Mouse (Mus musculus) liver, postnatal 0 days (tissue): Measurements from ENCODE around the gene Tmed1. TPM values are rescaled to one million over a fixed set of nuclear protein-coding genes. Genes with fewer than 3 reads are reported as not detected.

ENCODE experiments used
- ATAC-seq: fragments of 200-750 bp; cut with Nextera tagmentation; 2 replicates; pipeline ENCODE4 v1.8.0; 2017; ENCODE audit warnings: mild to moderate bottlenecking, moderate library complexity
- DNase-seq: peaks from one replicate; pipeline ENCODE4 v3.0.0-alpha.2; 2016
- H3K27ac ChIP-seq: fragments of 300-500 bp; sonication (generic); 2 replicates; pipeline ENCODE4 v1.5.1; 2014; ENCODE audit warnings: antibody characterized with exemption, moderate library complexity, mild to moderate bottlenecking, low read depth
- H3K27me3 ChIP-seq: fragments of 300-500 bp; sonication (generic); 2 replicates; pipeline ENCODE4 v1.6.1; 2014; ENCODE audit warnings: low read length, control low read depth, mixed read lengths; ENCODE audit not compliant: insufficient read depth
- H3K36me3 ChIP-seq: fragments of 300-500 bp; sonication (generic); replicated peaks from 2 replicates; pipeline ENCODE4 v1.6.1; 2014; ENCODE audit warnings: mild to moderate bottlenecking, control low read depth, low read length, moderate library complexity, mixed read lengths; ENCODE audit not compliant: insufficient read depth
- H3K4me1 ChIP-seq: fragments of 300-500 bp; sonication (generic); 2 replicates; pipeline ENCODE4 v1.6.1; 2014; ENCODE audit warnings: antibody characterized with exemption, mild to moderate bottlenecking, control low read depth; ENCODE audit not compliant: insufficient read depth
- H3K4me2 ChIP-seq: fragments of 300-500 bp; sonication (generic); 2 replicates; pipeline ENCODE4 v1.6.1; 2014; ENCODE audit warnings: low read depth, mild to moderate bottlenecking, low read length, moderate library complexity, mixed read lengths
- H3K4me3 ChIP-seq: fragments of 300-500 bp; sonication (generic); 2 replicates; pipeline ENCODE4 v1.5.1; 2014; ENCODE audit warnings: low read depth, low read length
- H3K9ac ChIP-seq: fragments of 300-500 bp; sonication (generic); replicated peaks from 2 replicates; pipeline ENCODE4 v1.6.1; 2014; ENCODE audit warnings: mild to moderate bottlenecking, moderate library complexity
- H3K9me3 ChIP-seq: fragments of 300-500 bp; sonication (generic); 2 replicates; pipeline ENCODE4 v1.6.1; 2016; ENCODE audit warnings: mild to moderate bottlenecking, control low read depth, low read length, mixed read lengths
- CTCF ChIP-seq: sonication (generic); IDR thresholded peaks from 2 replicates; pipeline ENCODE4 v1.5.1; 2016; ENCODE audit warnings: antibody characterized with exemption, low read depth
- EP300 ChIP-seq: IDR thresholded peaks from 2 replicates; pipeline ENCODE4 v1.6.1; 2016; ENCODE audit warnings: antibody characterized with exemption, low read depth, mild to moderate bottlenecking
- WGBS: fragments of 180-500 bp; shearing (Covaris S2); extraction: QIAGEN DNeasy Blood & Tissue Kit; methylation state at CpG from one replicate; pipeline ENCODE4 v1.1.7; 2014; ENCODE audit not compliant: insufficient replicate concordance; 5-methylcytosine and 5-hydroxymethylcytosine counted together
- polyA plus RNA-seq: library from polyadenylated mRNA; unstranded; fragments of >200 nt; fragmentation: Nextera tagmentation; extraction: Ambion mirVana; gene quantifications from 2 replicates; pipeline ENCODE4 v1.2.1, GENCODE M21; 2015

The Tmed1 gene
- polyA plus RNA-seq, 1 experiment from 2014 or later = 38.0 TPM

DNA sequence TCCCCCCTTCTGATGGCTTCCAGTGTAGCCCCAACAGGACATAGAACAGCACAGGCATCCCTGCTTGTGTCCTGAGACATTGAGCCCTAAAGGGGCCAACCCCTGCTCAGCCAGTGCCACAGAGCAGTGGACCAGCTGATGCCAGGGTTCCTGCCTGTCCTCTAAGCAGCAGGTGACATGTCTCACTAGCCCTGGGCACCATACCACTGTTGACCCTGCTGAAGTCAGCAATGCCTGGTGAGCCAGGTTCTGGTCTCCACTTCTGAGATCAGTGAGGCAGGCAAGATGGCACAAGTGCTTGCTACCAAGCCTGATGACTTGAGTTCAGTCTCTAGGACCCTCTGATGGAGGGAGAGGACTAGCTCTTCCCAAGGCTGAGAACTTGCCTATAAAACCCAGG, 4.3 kb downstream of the Tmed1 start:
- no peak overlapping the region for H3K27ac ChIP-seq
- H3K4me2 ChIP-seq = no peak overlapping the region
- no peak for ATAC-seq
- H3K27me3 ChIP-seq = no peaks in the 10 kb centered on the region
- DNase-seq = no peak
- H3K36me3 ChIP-seq = peaks cover 58% of the 10 kb centered on the region
- peaks cover 14% of the 10 kb centered on the region for H3K4me1 ChIP-seq
- no peaks in the 10 kb centered on the region for H3K9me3 ChIP-seq
- no peak overlapping the region for H3K4me3 ChIP-seq
- TF ChIP-seq CTCF (no peak), EP300 (no peak)
- no peak overlapping the region for H3K9ac ChIP-seq

DNA sequence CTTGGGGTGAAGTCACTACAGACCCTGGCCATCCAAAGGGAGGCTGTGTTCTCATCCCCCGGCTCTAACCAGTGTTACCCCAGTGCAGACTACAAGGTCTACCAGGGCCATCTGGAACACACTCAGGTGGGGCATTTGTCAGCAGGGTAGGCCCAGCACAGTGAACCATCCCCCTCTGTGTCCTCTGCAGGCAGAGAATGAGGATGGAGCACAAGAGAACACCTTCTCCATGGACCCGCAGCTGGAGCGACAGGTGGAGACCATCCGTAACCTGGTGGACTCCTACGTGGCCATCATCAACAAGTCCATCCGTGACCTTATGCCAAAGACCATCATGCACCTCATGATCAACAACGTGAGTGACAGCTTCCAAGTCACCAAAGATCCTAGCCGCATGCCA, 6.7 kb downstream of the Tmed1 start:
- TF ChIP-seq EP300 (no peak), CTCF (no peak)
- Histone ChIP-seq H3K27ac (no peak overlapping the region), H3K27me3 (no peaks in the 10 kb centered on the region), H3K4me1 (no peaks in the 10 kb centered on the region), H3K4me2 (no peak overlapping the region), H3K9ac (no peak overlapping the region), H3K4me3 (no peak overlapping the region), H3K36me3 (peaks cover 67% of the 10 kb centered on the region), H3K9me3 (no peaks in the 10 kb centered on the region)
- 91% methylated on average over 8 of the region's 8 CpGs for WGBS
- ATAC-seq = no peak
- DNase-seq = no peak

DNA sequence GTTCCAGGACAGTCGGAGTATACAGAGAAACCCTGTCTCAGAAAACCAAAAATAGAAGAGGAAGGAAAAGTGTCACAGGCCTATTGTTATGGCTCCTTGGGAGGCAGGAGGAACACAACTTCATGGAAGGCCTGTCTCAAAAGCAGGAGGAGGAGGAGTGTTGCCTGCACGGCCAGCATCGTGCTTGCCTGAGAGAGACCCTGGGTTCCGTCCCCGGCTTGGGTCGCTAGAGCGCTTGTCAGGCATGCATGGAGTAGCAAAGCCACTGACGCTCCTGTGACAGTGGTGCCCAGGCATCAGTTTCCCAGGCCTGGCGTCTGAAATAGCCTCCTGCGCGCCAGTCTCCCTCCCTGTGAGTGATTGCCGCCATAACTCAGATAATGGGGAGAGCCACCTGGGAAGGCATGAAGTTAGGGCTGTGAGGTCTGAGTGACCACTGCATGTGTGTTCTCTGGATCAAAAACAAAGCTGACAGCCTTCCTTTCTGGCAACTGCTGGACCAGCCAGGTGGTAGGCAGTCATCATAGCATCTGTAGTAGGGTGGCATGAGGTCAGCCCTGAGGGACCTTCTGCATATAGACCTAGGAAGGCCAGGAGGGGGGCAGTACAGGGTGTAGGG, 11.7 kb downstream of the Tmed1 start:
- TF ChIP-seq EP300 = no peak
- no peak overlapping the region for H3K4me2 ChIP-seq
- H3K27ac ChIP-seq = no peak overlapping the region
- 88% methylated on average over 12 of the region's 12 CpGs for WGBS
- no peaks in the 10 kb centered on the region for H3K9me3 ChIP-seq
- no peaks in the 10 kb centered on the region for H3K4me1 ChIP-seq
- H3K36me3 ChIP-seq = peaks cover 57% of the 10 kb centered on the region
- no peak overlapping the region for H3K4me3 ChIP-seq
- DNase-seq (no peak), ATAC-seq (no peak)
- no peaks in the 10 kb centered on the region for H3K27me3 ChIP-seq
- no peak overlapping the region for H3K9ac ChIP-seq

DNA sequence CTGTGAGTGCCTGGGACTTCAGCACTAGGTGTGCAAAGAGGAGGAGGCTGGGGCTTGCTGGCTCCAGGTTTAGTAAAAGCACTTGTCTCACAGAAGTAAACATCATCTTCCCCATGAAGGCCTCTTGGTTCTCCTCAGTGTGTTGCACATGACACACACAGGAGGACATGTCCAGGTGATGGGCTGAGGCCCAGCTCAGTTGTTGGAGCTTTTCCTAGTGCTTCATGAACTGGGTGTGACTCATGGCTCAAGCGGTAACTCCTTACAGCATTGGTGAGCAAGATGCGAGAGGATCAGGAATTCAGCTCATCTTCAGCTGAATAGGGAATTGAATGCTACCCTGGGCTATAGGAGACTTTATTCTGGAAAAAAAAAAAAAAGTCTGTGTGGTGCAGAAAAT, 12.4 kb downstream of the Tmed1 start:
- Histone ChIP-seq H3K36me3 (peaks cover 50% of the 10 kb centered on the region), H3K27ac (no peak overlapping the region), H3K4me1 (no peaks in the 10 kb centered on the region), H3K4me3 (no peak overlapping the region), H3K4me2 (no peak overlapping the region), H3K9me3 (no peaks in the 10 kb centered on the region), H3K27me3 (no peaks in the 10 kb centered on the region), H3K9ac (no peak overlapping the region)
- TF ChIP-seq CTCF (no peak), EP300 (no peak)
- DNase-seq (no peak), ATAC-seq (no peak)
- 85% methylated on average over 2 of the region's 2 CpGs for WGBS

DNA sequence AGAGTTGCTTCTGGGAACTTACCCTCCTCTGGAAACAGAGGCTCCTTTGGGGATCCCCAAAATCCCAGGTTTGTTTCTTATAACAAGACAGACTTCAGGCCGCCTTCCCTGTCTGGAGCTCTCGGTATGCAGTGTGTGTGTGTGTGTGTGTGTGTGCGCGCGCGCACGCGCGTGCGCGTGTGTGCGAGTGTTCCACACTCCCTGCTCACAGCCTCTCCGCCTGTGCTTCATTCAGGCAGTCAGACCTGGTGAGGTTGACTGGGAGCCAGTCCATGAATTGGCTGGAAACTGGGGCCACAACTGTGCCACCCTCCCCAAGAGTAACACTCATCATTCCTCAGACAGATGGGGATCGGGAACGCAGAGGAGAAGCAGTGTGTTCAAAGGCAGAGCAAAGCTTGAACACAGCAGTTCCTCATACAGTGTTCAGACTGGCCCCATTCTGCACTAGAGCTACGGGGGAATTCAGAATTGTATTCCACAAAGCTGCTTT, 13.0 kb downstream of the Tmed1 start:
- ATAC-seq = no peak
- 97% methylated on average over 16 of the region's 16 CpGs for WGBS
- Histone ChIP-seq H3K4me2 (no peak overlapping the region), H3K36me3 (peaks cover 51% of the 10 kb centered on the region), H3K4me3 (no peak overlapping the region), H3K4me1 (no peaks in the 10 kb centered on the region), H3K9ac (no peak overlapping the region), H3K27me3 (no peaks in the 10 kb centered on the region), H3K27ac (no peak overlapping the region), H3K9me3 (no peaks in the 10 kb centered on the region)
- no peak for TF ChIP-seq CTCF
- DNase-seq = no peak

DNA sequence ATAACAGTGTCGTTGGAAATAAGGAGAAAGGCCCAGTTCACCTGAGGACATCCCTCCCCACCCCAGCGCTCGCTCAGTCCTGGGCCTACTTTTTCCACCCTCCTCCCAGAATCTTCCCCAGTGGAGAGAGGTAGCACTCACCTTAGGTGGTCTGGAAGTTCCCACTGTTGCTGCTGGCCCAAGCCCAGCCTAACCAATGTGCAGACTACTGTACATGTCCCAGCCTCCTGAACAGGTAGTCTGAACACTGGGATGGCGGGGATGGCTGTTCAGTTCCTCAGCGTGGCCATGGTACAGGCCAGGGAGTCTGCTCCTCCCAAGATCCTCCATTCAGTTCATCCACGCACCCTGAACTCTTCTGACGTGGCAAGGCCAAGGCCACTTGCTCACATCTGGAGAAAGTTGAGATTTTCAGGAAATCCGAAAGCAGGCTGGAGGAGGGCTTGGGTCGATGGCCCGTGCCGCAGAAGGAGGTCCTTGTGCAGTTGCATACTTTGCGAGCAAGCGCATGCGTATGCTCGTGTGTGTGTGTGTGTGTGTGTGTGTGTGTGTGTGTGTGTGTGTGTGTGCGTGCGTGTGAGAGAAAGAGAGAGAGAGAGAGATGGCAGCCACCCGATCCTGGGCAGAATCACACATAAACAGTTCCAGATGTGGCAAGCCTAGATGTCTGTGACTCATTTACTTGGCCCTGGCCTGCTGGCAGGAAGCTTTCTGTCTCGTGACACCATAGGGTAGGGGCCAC, 13.6 kb downstream of the Tmed1 start:
- ATAC-seq (no peak), DNase-seq (no peak)
- TF ChIP-seq CTCF (no peak), EP300 (no peak)
- no peaks in the 10 kb centered on the region for H3K9me3 ChIP-seq
- H3K4me1 ChIP-seq = no peaks in the 10 kb centered on the region
- H3K4me3 ChIP-seq = no peak overlapping the region
- H3K27ac ChIP-seq = no peak overlapping the region
- H3K27me3 ChIP-seq = no peaks in the 10 kb centered on the region
- H3K4me2 ChIP-seq = no peak overlapping the region
- H3K36me3 ChIP-seq = peaks cover 57% of the 10 kb centered on the region
- no peak overlapping the region for H3K9ac ChIP-seq
- 83% methylated on average over 17 of the region's 19 CpGs for WGBS
